Mouse (Mus musculus) erythroblast, embryonic 14.5 days (primary cell): ENCODE measurements around the gene Taf13.

Source experiments
- GATA1 ChIP-seq: IDR thresholded peaks from 2 replicates; pipeline ENCODE4 v1.6.1; 2012; ENCODE audit warnings: low read length, inconsistent platforms, mixed read lengths
- TAL1 ChIP-seq: IDR thresholded peaks from 3 replicates; pipeline ENCODE4 v1.6.1; 2012; ENCODE audit warnings: low read length, inconsistent platforms, mixed read lengths

- no peak for TF ChIP-seq GATA1
- no peak for TF ChIP-seq TAL1
Observed at GRCm38 (mm10) chr3:108570813-108571212, 685 bp upstream of the Taf13 start.
